Mouse (Mus musculus): Measurements from ENCODE around the gene Trim29. TPM values are rescaled to one million over a fixed set of nuclear protein-coding genes. Genes with fewer than 3 reads are reported as not detected.

The Trim29 gene
- total RNA-seq (2023), result not detected

DNA sequence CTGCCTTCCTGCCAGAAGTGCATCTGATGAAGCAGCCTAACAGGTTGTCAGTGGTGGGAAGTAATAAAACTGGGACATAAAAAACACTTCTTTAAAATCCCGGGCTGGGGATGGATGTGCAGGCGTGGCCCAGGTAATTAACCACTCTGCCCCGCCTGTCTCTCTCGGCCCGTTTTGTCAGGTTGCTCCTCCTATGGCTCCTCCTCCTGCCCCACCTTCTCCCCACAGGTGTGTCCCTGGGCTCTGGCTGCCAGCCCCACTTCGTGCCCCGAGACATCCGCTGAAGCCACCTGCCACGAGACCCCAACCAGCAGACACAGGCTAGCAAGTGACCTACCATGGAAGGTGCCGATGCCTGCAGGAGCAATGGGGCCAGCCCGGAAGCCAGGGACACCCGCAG, at the start of gene Trim29:
Trim29 (plus strand) TSS at position 311 of the 400 bp plus-strand sequence.

Other genes starting within 250 kb of the Trim29 start
- gene Arhgef12, start 203.6 kb upstream of the Trim29 start, total RNA-seq (2023), result 10 to 100 TPM; 14.0 to 16.5 TPM
- gene Tmem136, start 194.3 kb upstream of the Trim29 start, total RNA-seq (2023), result not detected
- gene Pou2f3, start 100.5 kb upstream of the Trim29 start, total RNA-seq (2023), result not detected
- gene Oaf, start 70.9 kb upstream of the Trim29 start, total RNA-seq (2023), result under 1 TPM; 0.36 to 0.55 TPM

All from B cell, adult 67 days (primary cell).